Mouse (Mus musculus): ENCODE data around the gene Galnt4.

The Galnt4 gene

DNA sequence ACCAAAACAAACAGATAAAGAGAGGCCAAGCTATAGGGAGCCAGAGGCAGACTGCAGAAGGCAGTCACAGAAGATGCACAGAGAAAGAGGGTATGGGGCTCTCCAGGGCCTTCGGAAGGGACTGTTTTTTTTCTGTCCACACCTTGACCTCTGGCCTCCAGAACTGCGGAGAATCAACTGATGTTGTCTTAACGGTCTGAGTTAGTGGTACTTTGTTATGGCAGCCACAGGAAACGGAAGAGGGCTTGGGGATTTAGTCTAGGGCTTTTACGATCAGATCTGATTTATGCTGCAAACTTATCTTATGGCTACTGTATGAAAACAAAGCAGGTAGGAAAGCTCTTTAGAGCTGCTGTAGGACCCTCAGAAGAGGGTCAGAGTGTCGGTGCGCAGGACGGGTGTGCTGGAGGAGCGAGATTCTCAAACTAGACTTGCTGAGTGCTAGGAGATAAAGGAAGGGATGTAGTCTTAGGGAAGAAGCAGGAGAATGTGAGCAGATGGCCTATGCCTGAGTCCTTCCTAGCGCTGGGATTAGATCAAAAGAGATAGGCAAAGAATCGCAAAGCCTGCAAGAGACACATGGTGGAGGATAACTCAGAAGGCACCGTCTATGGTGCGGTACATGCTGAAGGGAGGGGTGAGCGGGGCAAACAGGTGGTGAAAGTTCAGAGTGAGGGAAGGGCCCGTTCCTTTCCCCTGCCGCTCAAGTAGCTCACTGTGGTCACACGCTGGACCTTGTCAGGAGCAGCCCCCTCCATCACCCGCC lies 7.7 kb downstream of the Galnt4 start:
- DNase-seq (ENCODE audit: low spot score in 2 of 2), result no peak

DNA sequence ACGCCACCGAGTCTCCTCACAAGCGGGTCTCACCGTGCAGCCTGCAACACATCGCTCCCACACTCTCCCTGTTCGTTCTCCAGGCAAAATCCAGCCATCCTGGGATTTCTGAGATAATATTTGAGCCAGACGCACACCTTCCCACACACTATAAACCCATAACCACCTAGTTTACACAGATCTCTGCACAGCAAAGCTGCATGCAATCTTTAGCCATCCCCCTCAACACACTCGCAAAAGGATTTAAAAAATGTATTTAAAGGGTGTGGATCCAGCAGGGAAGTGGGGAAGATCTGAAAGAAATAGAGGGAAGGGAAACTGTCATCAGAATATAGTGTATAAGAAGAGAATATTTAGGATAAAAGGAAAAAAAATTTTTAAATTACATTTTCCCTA lies 8.3 kb downstream of the Galnt4 start:
- DNase-seq (ENCODE audit: low spot score in 2 of 2), result no peak

DNA sequence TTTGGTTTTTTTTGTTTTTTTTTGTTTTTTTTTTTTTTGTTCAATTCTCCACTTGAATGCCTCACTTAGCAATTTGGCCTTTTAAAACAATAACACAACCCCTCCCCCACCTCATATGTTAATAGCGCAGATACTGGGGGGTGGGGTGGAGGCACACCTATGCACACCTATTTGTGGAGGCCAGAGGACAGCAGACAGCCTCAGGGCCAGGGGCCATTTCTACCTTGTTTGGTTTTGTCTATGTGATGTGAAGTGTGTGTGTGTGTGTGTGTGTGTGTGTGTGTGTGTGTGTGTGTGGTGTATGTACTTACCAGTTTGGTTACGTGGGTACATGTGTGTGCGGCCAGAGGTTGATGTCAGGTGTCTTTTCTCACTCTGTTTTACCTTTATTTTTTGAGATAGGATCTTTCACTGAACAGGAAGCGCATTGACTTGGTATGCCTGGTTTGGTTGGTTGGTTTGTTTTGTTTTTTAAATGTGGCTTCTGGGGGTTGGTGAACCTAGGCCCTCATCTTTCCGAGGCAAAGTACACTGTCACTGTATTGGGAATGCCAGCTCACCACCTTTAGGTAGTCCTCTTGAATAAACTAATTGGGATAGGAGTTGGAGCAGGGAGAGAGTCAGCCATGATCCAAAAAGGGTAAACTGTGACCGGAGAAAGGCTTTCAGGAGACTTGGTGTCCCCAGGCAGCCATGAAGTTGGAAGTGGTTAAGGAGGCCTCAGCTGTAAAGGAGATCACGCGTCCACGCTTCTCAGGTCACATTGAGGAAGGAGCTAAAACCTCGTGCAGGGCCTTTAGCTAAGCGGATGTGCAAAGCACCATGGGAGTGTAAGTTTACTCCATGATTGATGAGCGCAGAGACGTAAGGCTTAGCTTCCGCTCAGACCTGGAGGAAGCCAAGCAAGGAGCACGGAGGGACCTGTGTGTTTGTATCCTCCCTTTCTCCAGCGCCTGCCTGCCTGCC lies 9.0 kb downstream of the Galnt4 start:
- DNase-seq (ENCODE audit: low spot score in 2 of 2), result no peak

DNA sequence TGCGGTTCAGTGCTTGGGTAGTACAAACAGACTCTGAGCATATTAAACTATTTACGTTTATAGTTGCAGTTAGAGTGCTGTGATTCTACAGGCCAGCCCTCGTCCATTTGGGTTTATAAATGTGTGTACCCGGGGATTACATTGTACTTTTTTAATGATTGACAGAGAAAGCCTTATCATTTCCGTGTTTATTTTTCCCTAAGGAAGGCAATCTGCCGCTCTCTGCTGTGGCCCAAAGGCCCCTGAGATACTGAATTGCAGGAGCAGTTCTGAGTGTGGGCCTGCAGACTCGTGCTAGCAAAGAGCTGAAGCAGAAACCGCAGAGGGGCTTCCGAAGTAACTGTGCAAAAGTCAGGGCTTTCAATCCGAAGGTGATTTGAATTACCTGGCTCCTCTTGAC lies 9.9 kb downstream of the Galnt4 start:
- DNase-seq (ENCODE audit: low spot score in 2 of 2), result no peak

DNA sequence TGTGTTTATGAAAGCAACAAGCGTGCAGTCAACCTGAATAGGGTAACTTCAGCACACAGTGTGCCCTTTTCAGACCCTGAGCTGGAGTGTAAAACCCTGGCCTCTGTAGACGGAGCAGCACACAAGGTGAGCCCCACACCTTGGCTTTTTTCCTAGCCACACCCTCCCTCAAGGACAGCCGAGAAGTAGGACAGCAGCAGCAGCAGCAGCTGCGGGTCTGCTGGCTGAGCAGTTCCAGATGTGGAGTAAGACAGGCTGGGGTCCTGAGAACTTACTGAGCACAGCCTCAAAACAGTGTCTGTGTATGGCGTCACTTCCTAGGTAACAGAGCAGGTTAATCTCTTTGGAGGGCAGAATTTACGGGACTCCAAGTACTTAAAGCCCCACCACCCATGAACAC lies 10.7 kb downstream of the Galnt4 start:
- no peak for DNase-seq (ENCODE audit: low spot score in 2 of 2)

DNA sequence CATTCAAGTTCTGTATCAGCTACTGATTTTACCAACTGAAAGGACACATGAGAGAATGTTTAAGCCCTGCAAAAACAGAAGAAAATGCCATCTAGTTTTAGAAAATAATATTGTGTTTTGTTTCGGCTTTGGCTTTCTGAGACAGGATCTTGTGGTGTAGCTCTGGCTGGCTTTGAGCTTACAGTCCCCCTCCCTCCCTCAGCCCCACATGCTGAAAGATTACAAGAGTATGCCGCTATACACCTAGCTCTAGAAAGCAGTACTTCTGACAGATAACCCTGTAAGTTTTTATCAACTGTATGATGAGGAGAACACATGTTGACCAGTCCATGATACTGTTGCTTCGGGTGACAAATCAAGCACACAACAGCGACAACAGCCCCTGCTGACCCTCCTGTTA lies 11.5 kb downstream of the Galnt4 start:
- DNase-seq (ENCODE audit: low spot score in 2 of 2), result no peak

DNA sequence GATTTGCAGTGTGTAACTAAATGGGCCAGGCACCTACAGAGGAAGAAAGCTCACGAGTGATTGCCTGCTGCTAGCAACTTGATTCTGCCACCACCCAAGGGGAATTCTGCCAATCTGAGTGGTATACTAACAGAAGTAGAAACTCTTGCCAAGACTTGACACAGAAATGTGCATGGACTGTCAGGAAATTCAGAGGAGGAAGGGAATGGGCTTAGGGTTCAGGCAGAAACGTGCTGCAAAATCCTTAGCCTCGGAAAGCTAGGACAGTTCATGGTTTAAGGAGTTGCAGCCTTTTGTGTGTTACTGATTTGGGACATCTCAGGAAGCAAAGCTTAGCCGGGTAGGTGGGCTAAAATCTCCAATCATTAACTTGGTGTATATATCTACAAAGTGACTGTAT lies 18.3 kb downstream of the Galnt4 start, which contains the start of gene Phxr2:
TSS of gene Phxr2 (minus strand) at position 101 of the 400 bp plus-strand sequence.
- DNase-seq (ENCODE audit: low spot score in 2 of 2), result no peak

DNA sequence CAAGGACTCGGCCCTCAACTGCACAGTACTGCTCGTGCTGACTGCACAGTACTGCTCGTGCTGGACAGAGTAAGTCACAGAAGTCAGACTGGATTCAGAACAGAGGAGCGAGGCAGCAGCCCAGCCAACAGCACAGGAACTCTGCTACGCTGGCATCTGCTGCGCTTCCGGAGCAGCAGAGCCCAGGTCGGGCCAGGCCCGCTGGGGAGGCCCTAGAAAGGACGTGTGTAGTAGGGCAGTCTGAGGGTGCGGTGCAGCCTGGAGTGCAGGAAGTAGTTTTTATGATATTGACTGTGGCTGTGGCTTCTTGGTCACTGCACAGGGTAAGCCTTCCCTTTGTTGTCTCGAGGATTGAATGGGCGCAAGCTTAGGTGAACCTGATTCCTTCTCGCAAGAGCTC lies 19.0 kb downstream of the Galnt4 start:
- no peak for DNase-seq (ENCODE audit: low spot score in 2 of 2)

DNA sequence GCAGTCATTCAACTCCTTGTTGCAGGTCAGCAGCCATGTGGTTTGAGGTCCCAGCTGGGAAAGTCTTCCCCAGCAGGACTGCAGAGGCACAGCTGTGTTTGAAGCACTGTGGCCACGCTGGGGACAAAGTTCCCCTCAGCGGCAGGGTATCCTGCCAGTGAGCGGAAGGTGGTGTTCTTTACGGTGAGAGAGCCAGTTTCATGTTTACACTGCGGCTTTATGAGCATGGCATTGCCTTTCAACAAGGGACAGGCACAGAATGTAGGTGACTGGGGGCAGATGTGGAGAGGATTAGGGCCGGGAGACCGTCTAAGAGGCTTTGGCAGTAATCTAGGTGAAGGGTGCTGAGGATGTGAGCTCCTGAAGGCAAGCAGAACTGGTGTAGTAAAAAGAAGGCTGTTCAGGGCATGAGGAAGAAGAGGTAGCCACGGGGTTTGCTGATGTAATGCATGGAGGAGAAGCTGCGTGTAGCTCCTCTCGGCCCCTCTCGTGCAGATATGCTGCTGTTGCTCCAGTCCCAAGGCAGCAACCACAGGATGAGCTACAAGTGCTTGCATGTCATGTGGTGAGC lies 19.8 kb downstream of the Galnt4 start:
- no peak for DNase-seq (ENCODE audit: low spot score in 2 of 2)

DNA sequence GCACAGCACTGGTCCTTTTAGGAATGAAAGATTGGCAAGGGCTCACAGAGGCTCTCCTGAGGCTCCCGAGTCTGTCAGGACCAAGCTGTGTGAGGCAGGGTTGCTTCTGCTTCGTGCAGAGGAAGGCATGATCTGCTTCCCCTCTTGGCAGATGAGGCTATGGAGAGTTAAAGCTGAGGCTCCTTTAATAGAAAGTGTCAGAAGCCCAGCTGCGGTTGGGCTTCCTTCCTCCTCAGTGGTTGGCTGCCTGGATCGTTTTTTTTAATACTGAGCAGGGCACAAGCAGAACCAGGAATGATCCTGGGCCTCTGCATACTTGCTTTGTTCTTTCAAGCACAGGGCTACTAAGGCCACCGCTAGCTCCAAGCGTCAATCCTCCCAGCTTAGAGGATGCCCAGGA lies 22.7 kb downstream of the Galnt4 start:
- no peak for DNase-seq (ENCODE audit: low spot score in 2 of 2)

DNA sequence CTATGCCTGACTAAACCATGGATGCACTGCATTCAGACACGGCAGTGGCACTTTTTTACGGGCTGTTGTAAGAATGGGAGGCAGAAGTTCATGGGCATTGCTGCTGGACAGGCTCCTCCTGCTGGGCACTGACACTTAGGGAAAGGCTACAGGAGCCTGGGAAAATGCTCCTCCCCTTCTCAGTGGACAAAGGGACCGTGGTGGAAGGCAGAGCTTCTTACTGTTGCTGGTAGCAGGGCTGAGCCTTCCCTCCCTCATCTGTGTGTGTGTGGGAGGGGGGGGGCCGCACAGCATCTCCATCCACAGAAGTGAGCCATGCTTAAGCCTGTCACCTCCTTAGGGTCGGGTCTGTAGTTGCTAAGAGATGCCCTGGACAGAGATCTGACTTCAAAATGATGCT lies 23.3 kb downstream of the Galnt4 start:
- no peak for DNase-seq (ENCODE audit: low spot score in 2 of 2)

DNA sequence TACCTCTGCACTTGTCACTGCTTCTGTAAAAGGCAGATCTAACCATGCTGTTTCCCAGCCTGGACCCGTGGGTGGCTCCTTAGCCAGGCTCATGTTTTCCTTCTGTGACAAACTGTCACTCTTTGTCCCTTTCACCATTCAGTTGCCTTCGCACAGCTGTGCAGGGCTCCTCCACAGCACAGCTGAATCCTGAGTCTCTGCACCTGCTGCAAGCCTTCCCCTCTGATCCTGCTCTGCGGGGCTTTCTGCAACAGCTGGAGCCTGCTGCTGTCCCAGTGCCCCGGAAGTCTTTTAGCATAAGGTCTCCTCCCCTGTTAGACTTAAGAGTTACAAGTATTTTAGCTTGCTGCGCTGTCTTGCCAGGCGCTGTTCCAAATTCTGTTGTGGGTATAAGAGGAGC lies 24.2 kb downstream of the Galnt4 start:
- no peak for DNase-seq (ENCODE audit: low spot score in 2 of 2)

DNA sequence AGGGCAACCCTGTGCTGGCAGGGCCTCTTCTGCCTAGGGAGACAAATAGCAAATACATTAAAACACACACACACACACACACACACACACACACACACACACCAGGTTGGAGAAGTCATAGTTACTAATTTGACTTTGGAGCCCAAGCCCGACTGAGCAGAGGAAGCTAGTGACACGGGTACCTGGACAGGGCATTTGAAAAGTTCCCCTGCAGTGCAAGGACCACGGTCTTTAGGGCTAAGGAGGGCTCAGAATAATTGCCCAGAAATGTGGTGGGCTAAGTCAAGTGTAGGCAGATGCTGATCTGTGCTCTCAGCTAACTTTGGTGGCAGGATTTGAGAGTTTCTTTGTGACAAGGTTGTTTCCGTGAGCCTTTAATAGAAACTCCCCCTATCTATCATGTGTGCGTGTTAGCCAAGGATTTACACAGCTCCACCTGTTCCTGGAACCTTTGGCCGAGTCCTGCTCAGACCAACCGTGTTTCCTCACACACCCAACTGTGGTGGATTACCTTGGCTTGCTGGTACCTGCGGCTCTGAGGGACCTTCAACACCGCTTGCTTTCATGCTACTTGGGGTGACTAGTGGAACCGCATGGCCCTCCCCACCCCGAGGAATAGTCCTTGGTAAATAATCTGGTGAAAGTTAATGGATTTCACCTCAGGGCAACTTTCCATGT lies 24.8 kb downstream of the Galnt4 start:
- DNase-seq (ENCODE audit: low spot score in 2 of 2), result no peak

DNA sequence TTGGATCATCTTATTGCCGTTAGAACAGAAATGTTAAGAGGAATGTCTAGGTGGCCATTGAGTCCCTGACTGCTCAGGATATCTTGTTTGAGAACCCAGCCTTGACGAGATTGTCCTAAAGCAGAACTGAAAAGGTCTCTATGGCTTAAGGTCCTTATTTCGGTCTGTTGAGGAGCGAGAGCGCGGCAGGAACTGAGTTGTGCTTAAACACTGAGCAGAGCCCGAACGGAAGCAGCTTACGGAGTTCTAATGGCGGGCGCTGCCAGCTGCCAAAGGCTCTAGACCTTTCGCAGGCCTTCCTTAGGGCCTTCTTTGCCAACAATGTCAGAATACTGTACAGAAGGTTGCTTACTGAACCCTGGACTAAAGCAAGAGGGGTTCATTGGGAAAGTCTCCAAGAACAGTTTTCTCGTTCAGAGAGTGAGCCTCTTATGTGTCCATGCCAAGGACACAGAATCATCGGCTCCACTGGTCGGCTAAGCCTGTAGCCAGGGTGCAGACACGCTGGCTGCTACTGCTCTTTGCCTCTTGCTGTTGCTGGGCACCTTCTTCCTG lies 25.4 kb downstream of the Galnt4 start:
- no peak for DNase-seq (ENCODE audit: low spot score in 2 of 2)

DNA sequence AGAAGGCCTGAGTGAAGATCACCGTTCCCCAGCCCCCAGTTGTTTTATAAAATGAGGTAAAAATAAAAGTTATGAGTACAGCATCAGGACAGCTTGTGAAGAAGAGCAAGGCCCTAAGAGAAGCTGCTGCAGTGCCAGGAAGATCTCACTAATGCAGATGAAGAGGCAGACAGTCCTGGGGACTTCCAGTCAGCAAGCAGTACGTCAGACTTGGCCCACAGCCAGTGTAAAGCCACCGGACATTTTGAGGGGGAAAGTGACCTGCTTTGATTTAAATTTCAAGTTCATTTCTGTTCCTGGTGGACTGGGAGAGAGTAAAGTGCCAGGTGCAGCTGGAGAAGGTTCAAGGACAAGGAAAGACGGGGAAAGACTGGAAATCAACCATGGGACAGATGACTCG lies 28.4 kb downstream of the Galnt4 start:
- DNase-seq (ENCODE audit: low spot score in 2 of 2), result no peak

DNA sequence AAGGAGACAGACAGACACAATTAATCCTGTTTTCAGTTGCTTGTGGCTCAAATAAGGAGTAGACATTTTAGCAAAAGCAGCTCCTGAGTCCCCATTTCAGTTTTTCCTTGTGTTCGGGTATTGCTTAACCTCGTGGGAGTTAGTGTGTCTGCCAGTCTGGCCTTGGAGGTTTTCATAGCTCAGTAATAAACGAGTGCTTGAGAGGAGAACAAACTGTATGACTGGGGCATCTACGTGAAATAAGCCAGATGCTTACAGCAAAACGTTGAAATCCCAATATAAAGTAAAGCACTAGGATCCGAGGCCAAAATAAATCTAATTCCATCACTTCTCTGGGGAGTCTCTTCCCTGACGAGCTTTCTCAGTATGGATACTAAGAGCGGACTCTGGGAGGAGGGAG lies 37.7 kb downstream of the Galnt4 start:
- DNase-seq (ENCODE audit: low spot score in 2 of 2), result no peak

DNA sequence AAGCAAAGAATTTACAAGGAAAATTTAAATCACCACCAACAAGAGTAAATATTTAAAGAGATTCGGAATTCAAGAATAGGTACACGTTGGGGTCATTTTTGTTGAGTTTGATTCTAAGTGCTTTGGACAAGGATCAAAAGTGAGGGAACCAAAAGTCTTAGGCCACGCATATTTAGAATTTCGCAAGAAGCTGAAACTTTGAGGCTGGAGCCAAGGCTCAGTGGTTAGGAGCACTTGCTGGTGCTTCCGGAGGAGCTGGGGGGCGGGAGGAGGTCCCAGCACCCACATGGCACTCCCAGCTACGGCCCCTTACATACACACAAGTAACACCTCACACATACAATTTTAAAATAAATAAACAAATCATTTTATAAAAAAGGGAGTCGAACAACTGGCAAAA lies 38.6 kb downstream of the Galnt4 start:
- DNase-seq (ENCODE audit: low spot score in 2 of 2), result no peak

DNA sequence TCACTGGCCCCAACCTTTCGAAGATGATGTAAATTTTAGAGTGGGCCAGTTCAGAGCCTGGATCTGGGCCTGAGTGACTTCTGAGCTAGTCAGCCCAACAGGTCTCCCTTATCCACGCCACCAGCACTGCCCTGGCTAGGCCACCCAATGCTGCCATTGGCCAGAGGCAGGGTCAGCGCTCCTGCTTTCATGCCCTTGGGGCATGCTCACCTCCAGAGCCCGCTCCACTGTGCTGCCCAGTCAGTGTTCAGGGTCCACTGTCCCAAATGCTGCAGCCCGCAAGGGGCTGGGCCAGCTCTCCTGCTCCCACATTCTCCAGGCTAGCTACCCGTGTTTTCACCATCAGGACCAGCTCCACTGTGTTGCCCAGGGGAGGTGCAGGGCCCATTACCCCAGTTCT lies 42.1 kb downstream of the Galnt4 start:
- DNase-seq (ENCODE audit: low spot score in 2 of 2), result no peak

DNA sequence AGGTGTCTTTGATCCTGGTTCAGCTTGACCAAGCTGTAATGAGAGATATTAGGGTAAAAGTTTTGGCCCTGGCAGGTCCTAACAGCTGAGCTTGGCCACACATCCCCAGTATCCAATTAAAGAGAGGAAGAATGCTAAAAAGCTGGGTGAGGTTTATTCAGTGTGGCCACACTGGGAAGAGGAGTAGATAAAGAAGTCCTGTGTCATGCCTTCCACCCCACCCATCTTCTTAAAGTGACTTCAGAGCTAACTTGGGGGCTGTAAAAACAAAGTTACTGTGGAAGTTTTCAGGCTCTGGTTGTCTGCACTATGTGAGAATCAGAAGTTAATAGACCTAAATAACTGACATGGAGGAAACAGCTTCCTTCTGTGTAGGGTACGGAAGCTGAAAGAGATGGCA lies 43.6 kb downstream of the Galnt4 start:
- DNase-seq (ENCODE audit: low spot score in 2 of 2), result no peak

DNA sequence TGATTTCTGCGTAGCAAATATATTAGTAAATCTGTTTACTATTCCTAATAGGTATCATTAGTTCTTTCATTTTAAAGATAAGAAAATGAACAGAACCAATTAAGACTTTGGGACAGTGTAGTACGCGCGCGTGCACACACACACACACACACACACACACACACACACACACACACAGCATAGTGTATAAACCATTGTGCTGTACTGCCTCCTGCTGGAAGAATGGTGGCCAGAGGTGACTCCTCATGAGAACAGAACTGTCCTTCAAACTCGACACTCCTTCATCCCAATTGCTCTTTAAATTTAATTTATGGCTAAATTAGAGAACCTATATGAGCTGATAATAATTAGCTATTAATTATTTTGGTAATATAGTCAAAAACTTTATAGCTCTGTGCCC lies 44.1 kb downstream of the Galnt4 start:
- DNase-seq (ENCODE audit: low spot score in 2 of 2), result no peak

DNA sequence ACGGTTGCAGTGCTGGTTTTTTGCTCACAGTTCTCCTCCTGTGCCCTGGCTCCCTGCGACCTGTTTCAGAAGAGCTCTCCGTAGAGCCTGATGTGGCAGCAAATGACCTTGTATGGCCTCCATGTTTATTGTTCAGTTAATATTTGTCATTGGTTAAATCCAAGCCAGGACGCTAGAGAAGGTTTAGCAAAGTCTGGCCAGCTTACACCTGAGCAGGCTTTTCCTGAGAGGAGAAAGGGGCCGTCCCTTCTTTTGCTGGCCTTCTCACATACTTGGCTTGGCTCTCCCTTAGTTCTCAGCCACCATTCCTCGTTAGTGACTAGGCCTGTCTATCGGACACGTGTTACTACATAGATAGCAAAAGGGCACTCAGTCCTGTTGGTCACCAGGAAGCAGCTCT lies 46.7 kb downstream of the Galnt4 start:
- DNase-seq (ENCODE audit: low spot score in 2 of 2), result no peak

DNA sequence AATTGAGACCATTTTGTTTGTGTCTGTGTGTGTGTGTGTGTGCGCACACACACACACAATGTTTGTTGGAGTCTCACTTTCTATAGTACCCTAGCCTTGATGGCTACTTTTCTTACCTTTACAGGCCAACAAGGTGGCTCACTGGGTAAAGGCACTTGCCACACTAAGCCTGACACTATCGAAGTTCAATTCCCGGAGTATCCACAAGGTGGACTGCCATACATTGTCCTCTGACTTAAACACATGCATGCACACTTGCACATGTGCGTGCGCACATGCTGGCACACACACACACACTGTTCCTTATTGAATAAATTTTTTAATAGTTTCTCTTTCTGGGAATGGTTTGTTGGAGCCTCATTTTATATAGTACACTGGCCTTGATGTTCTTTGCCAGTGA lies 48.8 kb downstream of the Galnt4 start:
- DNase-seq (ENCODE audit: low spot score in 2 of 2), result no peak

All from left cerebral cortex, adult 9 months (tissue).